Mouse (Mus musculus): Measurements from ENCODE around the gene Tars. TPM values are rescaled to one million over a fixed set of nuclear protein-coding genes. Genes with fewer than 3 reads are reported as not detected.

Gene Tars
- polyA plus RNA-seq, 1 experiment from 2014 or later, result 57.0 TPM

DNA sequence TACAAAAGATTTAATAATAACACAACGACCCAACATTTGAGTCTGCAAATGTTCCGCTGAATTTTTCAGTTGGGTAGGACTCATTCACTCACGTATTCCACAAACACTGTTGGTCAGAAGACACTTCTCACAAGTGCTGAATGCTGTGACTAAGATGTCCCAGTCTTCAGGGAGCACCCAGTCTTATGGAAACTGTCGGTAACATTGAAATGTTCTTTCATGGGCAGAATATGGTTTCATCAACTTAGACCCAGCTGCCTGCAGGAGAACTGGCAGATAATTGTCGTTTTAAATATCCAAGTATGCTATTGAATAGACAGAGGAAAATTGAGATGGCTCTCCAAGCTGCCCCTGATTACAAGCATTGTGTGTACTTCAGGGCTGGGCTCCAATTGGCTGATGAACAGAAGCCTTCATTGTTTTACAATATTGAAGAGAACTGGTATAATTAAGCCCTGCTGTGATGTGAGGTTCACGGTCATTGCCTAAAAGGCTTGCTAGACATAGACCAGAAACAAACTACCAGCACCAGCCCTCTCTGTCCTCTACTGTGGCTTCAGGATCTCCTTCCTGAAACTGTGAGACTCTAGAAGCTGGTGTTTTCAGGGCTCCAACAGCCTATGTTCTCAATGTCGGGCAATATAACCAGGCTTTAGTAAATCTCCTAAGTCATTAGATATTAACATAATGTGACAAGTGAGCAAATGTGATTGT, 59.8 kb downstream of the Tars start:
- Histone ChIP-seq H3K9ac (ENCODE audit: low read depth, low read length) (no peak overlapping the region), H3K4me2 (ENCODE audit: low read depth, low read length) (no peak overlapping the region), H3K27me3 (replicated peaks; ENCODE audit: control insufficient read depth, insufficient read depth, low read length) (no peaks in the 10 kb centered on the region), H3K4me3 (ENCODE audit: low read depth, low read length) (no peak overlapping the region), H3K27ac (replicated peaks; ENCODE audit: low read depth, low read length) (no peak overlapping the region), H3K36me3 (ENCODE audit: control insufficient read depth, insufficient read depth, low read length) (0 out of 2 replicates have a peak, but pooled peaks cover 2% of the 10 kb centered on the region), H3K4me1 (ENCODE audit: control insufficient read depth, insufficient read depth, low read length) (no peaks in the 10 kb centered on the region), H3K9me3 (ENCODE audit: control insufficient read depth, low read length) (no peaks in the 10 kb centered on the region)
- DNase-seq (ENCODE audit: low spot score), result peak; percentile 58
- 67% methylated on average over 7 of the region's 7 CpGs for WGBS
- peak; percentile 53; the same call in 1 of the 2 replicates for ATAC-seq (ENCODE audit: low read depth)
